Mouse (Mus musculus) spleen, adult 2 months (tissue): ENCODE measurements around the gene Dach2. TPM values are rescaled to one million over a fixed set of nuclear protein-coding genes. Genes with fewer than 3 reads are reported as not detected.
"Not testable (repeated sequence)": the region's sequence is repeated elsewhere in the genome, so short reads cannot be mapped to it uniquely, and the experiment has no call there.

ENCODE experiments used
- DNase-seq, 2 experiments: peaks; one replicate each; pipeline versions ENCODE4 v3.0.0 to v3.0.0-alpha.2; 2012 to 2021; ENCODE audit warnings: low spot score in 2 of 2, low read depth in 1 of 2
- H3K27ac ChIP-seq: fragments of 200-500 bp; 2 replicates; pipeline ENCODE4 v1.5.1; 2012; ENCODE audit warnings: low read length, inconsistent platforms; ENCODE audit not compliant: insufficient read depth
- H3K27me3 ChIP-seq: fragments of 200-500 bp; 2 replicates; pipeline ENCODE4 v1.6.1; 2012; ENCODE audit warnings: mild to moderate bottlenecking, moderate library complexity, low read length, inconsistent platforms; ENCODE audit not compliant: control insufficient read depth, insufficient read depth
- H3K36me3 ChIP-seq: fragments of 200-500 bp; 2 replicates; pipeline ENCODE4 v1.6.1; 2012; ENCODE audit warnings: mild to moderate bottlenecking, low read length, inconsistent platforms; ENCODE audit not compliant: control insufficient read depth, insufficient read depth
- H3K4me1 ChIP-seq: fragments of 200-500 bp; 2 replicates; pipeline ENCODE4 v1.6.1; 2011; ENCODE audit warnings: inconsistent platforms; ENCODE audit not compliant: control insufficient read depth, insufficient read depth, insufficient read length
- H3K4me3 ChIP-seq: fragments of 200-500 bp; 2 replicates; pipeline ENCODE4 v1.5.1; 2011; ENCODE audit warnings: mild to moderate bottlenecking, inconsistent platforms; ENCODE audit not compliant: insufficient read depth, insufficient read length; ENCODE audit errors: extremely low read depth
- CTCF ChIP-seq: fragments of 200-500 bp; IDR thresholded peaks from 2 replicates; pipeline ENCODE4 v1.5.1; 2011; ENCODE audit warnings: mild to moderate bottlenecking, inconsistent platforms; ENCODE audit not compliant: insufficient read depth, insufficient read length, insufficient replicate concordance; ENCODE audit errors: extremely low read depth
- POLR2A ChIP-seq: fragments of 200-500 bp; IDR thresholded peaks from 2 replicates; pipeline ENCODE4 v1.6.1; 2011; ENCODE audit warnings: low read depth, low read length, inconsistent platforms
- WGBS: fragments of 180-500 bp; shearing (Covaris S2); methylation state at CpG from one replicate; pipeline ENCODE4 v1.1.7; 2018; 5-methylcytosine and 5-hydroxymethylcytosine counted together
- polyA plus RNA-seq: library from polyadenylated mRNA; depleted of rRNA; stranded (reverse); fragments of >200 nt; gene quantifications from 2 replicates; pipeline ENCODE4 v1.2.3, GENCODE M21; 2012; rRNA removed

The Dach2 gene
- polyA plus RNA-seq: 0.04 TPM in 1 of 2 replicates, not detected in the other

DNA sequence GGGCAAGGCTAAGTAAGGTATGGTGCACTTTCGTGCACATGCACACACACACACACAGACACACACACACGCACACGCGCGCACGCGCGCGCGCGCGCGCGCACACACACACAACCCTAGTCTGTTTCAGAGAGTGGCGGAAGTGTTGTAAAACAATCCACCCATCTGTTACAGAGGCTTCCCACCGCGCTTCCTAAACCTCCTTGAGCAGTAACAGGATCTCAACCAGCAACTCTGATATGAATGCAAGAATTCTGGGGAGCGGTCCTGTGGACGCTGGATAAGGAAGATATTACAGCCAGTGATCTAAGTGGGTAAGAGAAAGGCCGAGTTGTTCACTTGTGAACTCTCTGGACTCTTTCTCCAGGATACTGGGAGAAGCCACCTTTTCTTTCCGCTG, at the start of gene Dach2:
Gene Dach2 (plus strand): TSS at position 107 of the 400 bp plus-strand sequence.
- H3K36me3 ChIP-seq: no peaks in the 10 kb centered on the region
- no peak for DNase-seq
- 31% methylated on average over 21 of the region's 21 CpGs for WGBS
- H3K4me3 ChIP-seq: peak within 1 kb of the TSS; percentile 57
- no peak for TF ChIP-seq POLR2A
- no peak for TF ChIP-seq CTCF
- no peak within 1 kb of the TSS for H3K27ac ChIP-seq
- H3K27me3 ChIP-seq: peaks cover 2% of the 10 kb centered on the region; the same call in 1 of the 2 replicates
- H3K4me1 ChIP-seq: no peaks in the 10 kb centered on the region; the same call in 1 of the 2 replicates

DNA sequence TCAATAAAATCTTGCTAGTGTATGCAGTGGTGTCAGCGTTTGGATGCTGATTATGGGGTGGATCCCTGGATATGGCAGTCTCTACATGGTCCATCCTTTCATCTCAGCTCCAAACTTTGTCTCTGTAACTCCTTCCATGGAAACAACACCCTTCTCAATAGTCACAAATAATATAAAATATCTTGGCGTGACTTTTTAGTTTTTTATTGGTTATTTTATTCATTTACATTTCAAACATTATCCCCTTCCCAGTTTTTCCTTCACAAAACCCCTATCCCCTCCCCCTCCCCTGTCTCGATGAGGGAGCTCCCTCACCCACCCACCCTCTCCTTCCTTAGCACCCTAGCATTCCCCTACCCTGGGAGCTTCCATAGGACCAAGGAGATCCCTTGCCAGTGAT, 44.9 kb upstream of the Dach2 start:
- not testable (repeated sequence) for H3K27me3 ChIP-seq, H3K4me1 ChIP-seq, H3K27ac ChIP-seq, H3K4me3 ChIP-seq, H3K36me3 ChIP-seq, DNase-seq
- WGBS: 72% methylated on average over 2 of the region's 3 CpGs

GRCm38 (mm10) chrX:113298031-113298430, 721 bp downstream of the Dach2 start:
- DNase-seq: peak in 1 of 2 experiments; percentile 17
- Histone ChIP-seq H3K4me3 (peak overlapping the region; percentile 57), H3K27me3 (peaks cover 2% of the 10 kb centered on the region; the same call in 1 of the 2 replicates), H3K36me3 (no peaks in the 10 kb centered on the region), H3K27ac (no peak overlapping the region), H3K4me1 (no peaks in the 10 kb centered on the region; the same call in 1 of the 2 replicates)
- TF ChIP-seq POLR2A: no peak
- no peak for TF ChIP-seq CTCF
- WGBS: 24% methylated on average over 18 of the region's 18 CpGs

DNA sequence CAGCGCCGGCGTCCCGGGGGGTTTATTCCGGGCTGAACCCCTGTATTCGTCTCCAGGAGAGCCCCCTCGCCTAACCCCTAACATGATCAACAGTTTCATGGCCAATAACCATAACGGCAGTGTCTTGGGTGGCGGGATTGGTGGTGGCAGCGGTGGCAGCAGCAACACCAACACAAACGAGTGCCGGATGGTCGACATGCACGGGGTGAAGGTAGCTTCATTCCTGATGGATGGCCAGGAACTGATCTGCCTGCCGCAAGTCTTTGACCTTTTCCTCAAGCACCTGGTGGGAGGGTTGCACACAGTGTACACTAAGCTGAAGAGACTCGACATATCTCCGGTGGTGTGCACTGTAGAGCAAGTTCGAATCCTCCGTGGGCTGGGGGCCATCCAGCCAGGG, 1.2 kb downstream of the Dach2 start:
- H3K27me3 ChIP-seq: peaks cover 2% of the 10 kb centered on the region; the same call in 1 of the 2 replicates
- no peaks in the 10 kb centered on the region for H3K36me3 ChIP-seq
- WGBS: 24% methylated on average over 19 of the region's 19 CpGs
- no peak for DNase-seq
- no peaks in the 10 kb centered on the region; the same call in 1 of the 2 replicates for H3K4me1 ChIP-seq
- TF ChIP-seq CTCF: no peak
- no peak for TF ChIP-seq POLR2A
- no peak overlapping the region for H3K27ac ChIP-seq
- peak overlapping the region; percentile 57 for H3K4me3 ChIP-seq

DNA sequence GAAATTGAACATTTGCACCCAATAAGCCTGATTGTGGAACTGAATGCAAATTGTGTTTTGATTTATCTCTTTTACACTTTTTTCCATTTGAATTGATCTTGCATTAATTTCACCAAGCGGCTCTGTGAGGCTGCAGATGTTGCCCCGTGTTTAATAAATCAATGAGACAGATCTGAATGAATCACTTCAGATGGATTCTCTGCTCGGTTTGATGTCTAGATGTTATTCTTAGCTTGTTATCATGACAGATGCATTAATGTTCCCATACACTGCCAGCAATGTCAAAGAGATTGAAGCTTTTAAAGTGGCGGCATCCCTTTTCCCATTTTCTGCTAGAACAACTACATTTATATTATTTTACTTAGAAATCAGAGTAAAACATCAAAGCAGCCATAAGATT, 7.0 kb downstream of the Dach2 start:
- Histone ChIP-seq H3K4me1 (no peaks in the 10 kb centered on the region), H3K36me3 (no peaks in the 10 kb centered on the region), H3K4me3 (no peak overlapping the region), H3K27me3 (no peaks in the 10 kb centered on the region), H3K27ac (no peak overlapping the region)
- WGBS: 74% methylated on average over 4 of the region's 4 CpGs
- DNase-seq: no peak
- TF ChIP-seq POLR2A: no peak
- no peak for TF ChIP-seq CTCF

GRCm38 (mm10) chrX:113338143-113338542, 40.8 kb downstream of the Dach2 start:
- H3K4me1 ChIP-seq: no peaks in the 10 kb centered on the region
- WGBS: 76% methylated on average over 3 of the region's 3 CpGs
- H3K27ac ChIP-seq: no peak overlapping the region
- no peaks in the 10 kb centered on the region for H3K27me3 ChIP-seq
- H3K36me3 ChIP-seq: no peaks in the 10 kb centered on the region
- H3K4me3 ChIP-seq: no peak overlapping the region
- TF ChIP-seq POLR2A (no peak), CTCF (no peak)
- no peak for DNase-seq

GRCm38 (mm10) chrX:113394417-113394816, 97.1 kb downstream of the Dach2 start:
- H3K27me3 ChIP-seq: no peaks in the 10 kb centered on the region
- DNase-seq: no peak
- no peak for TF ChIP-seq POLR2A
- TF ChIP-seq CTCF: no peak
- no peak overlapping the region for H3K27ac ChIP-seq
- H3K4me1 ChIP-seq: no peaks in the 10 kb centered on the region
- 63% methylated on average over 3 of the region's 3 CpGs for WGBS
- no peaks in the 10 kb centered on the region for H3K36me3 ChIP-seq
- no peak overlapping the region for H3K4me3 ChIP-seq
